Mouse (Mus musculus) G1E (cell line): ENCODE data around the gene Trim69. TPM values are rescaled to one million over a fixed set of nuclear protein-coding genes. Genes with fewer than 3 reads are reported as not detected.

Experiments
- ATAC-seq: 2 replicates; pipeline ENCODE4 v1.8.0; 2016; ENCODE audit warnings: mild to moderate bottlenecking; ENCODE audit not compliant: insufficient number of reproducible peaks, poor library complexity, low FRiP score, severe bottlenecking; ENCODE audit errors: extremely low read depth
- DNase-seq: peaks from one replicate; pipeline ENCODE4 v3.0.0; 2012; ENCODE audit warnings: low spot score
- H3K27me3 ChIP-seq: 2 replicates; pipeline ENCODE4 v1.6.1; 2012; ENCODE audit warnings: mild to moderate bottlenecking, low read length, inconsistent platforms; ENCODE audit not compliant: insufficient read depth
- H3K36me3 ChIP-seq: replicated peaks from 2 replicates; pipeline ENCODE3; 2012; ENCODE audit warnings: mild to moderate bottlenecking, inconsistent platforms
- H3K4me1 ChIP-seq: 2 replicates; pipeline ENCODE4 v1.6.1; 2012; ENCODE audit warnings: low read depth, low read length, inconsistent platforms, mixed read lengths; ENCODE audit not compliant: insufficient read depth
- H3K4me3 ChIP-seq: 2 replicates; pipeline ENCODE4 v1.5.1; 2012; ENCODE audit warnings: low read depth, mild to moderate bottlenecking, inconsistent platforms, low read length, moderate library complexity, mixed read lengths
- H3K9me3 ChIP-seq: replicated peaks from 2 replicates; pipeline ENCODE4 v1.6.1; 2012; ENCODE audit warnings: inconsistent platforms
- CTCF ChIP-seq: IDR thresholded peaks from 2 replicates; pipeline ENCODE4 v1.5.1; 2012; ENCODE audit warnings: low read depth, low read length, inconsistent platforms, mixed read lengths
- GATA1 ChIP-seq: IDR thresholded peaks from 2 replicates; pipeline ENCODE4 v1.6.1; 2012; ENCODE audit warnings: borderline replicate concordance, low read length, inconsistent platforms, mixed read lengths
- GATA2 ChIP-seq: IDR thresholded peaks from 2 replicates; pipeline ENCODE4 v1.6.1; 2012; ENCODE audit warnings: low read depth, low read length, inconsistent platforms, borderline replicate concordance
- POLR2AphosphoS5 ChIP-seq: IDR thresholded peaks from 2 replicates; pipeline ENCODE4 v1.6.1; 2012; ENCODE audit warnings: low read depth, low read length, inconsistent platforms; ENCODE audit not compliant: insufficient replicate concordance
- TAL1 ChIP-seq: conservative IDR thresholded peaks from 2 replicates; pipeline ENCODE4 v1.6.1; 2012; ENCODE audit warnings: low read depth, low read length, inconsistent platforms, mixed read lengths
- polyA plus RNA-seq: library from polyadenylated mRNA; stranded (reverse); fragments of >175 nt; gene quantifications from 2 replicates; pipeline ENCODE4 v1.2.3, GENCODE M21; 2012
- total RNA-seq, 2 experiments: library from RNA; stranded (forward) in 1 of 2; stranded (reverse) in 1 of 2; fragments of 200-1000 nt in 1 of 2; fragments of >200 nt in 1 of 2; fragmentation: Nextera tagmentation in 1 of 2; gene quantifications; 2 replicates each; pipeline ENCODE4 v1.2.3; 2014 to 2017

Trim69 gene
- total and polyA plus RNA-seq, 3 experiments, result not detected

DNA sequence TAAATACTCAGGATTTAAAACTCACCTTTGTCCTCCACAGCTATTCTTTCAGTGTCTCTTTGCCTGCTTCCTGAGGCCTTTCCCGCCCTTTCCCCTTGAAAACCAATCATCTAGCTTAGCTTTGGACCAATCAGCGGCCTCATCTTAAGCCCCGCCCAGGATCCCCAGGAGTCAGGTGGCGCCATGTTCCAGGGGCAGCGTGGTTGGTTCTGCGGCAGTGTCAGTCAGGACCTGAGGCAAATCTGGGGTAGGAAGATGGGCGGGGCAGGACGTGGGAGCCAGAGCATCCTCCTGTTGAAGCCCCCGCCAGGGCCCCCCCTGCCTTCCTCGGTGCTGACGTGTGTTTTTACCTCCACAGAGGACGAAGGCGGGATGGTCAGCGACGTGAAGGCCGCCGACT lies 25.6 kb downstream of the Trim69 start, which contains the start of the genes Patl2 and Terb2:
Gene Patl2, minus strand, starts transcription at position 84 of the 400 bp plus-strand sequence.
Gene Terb2, plus strand, starts transcription at position 167 of the 400 bp plus-strand sequence.
- Histone ChIP-seq H3K4me1 (peaks cover 2% of the 10 kb centered on the region; the same call in 1 of the 2 replicates), H3K36me3 (no peaks in the 10 kb centered on the region), H3K27me3 (peaks cover 2% of the 10 kb centered on the region; the same call in 1 of the 2 replicates), H3K4me3 (no peak within 1 kb of the TSS), H3K9me3 (no peaks in the 10 kb centered on the region)
- DNase-seq (no peak), ATAC-seq (no peak)
- TF ChIP-seq POLR2AphosphoS5, result no peak
- TF ChIP-seq CTCF, result no peak
- no peak for TF ChIP-seq TAL1
- no peak for TF ChIP-seq GATA1
- no peak for TF ChIP-seq GATA2

DNA sequence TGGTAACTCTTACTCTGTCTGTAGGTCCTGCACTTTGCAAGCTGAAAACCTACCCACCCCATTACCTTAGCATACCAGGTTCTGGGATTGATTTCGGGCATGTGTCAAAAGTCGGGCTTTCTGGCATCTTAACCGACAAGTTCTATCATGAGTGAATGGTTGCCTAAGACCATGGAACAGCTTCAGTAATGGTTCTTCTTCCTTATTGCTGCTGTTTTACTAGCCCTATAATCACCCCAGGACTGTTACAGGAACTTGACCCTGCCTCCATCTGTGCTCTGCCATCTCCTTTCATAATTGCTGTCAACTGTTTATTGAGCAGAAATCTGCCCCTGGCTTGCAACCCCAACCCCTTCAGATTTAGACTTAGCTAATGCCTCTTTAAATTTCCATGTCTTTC lies 26.3 kb downstream of the Trim69 start:
- DNase-seq, result no peak
- no peaks in the 10 kb centered on the region for H3K9me3 ChIP-seq
- no peaks in the 10 kb centered on the region for H3K36me3 ChIP-seq
- ATAC-seq, result no peak
- no peak overlapping the region for H3K4me3 ChIP-seq
- H3K4me1 ChIP-seq, result peaks cover 4% of the 10 kb centered on the region
- TF ChIP-seq GATA1 (no peak), POLR2AphosphoS5 (no peak), TAL1 (no peak), GATA2 (no peak), CTCF (no peak)
- peaks cover 2% of the 10 kb centered on the region; the same call in 1 of the 2 replicates for H3K27me3 ChIP-seq

DNA sequence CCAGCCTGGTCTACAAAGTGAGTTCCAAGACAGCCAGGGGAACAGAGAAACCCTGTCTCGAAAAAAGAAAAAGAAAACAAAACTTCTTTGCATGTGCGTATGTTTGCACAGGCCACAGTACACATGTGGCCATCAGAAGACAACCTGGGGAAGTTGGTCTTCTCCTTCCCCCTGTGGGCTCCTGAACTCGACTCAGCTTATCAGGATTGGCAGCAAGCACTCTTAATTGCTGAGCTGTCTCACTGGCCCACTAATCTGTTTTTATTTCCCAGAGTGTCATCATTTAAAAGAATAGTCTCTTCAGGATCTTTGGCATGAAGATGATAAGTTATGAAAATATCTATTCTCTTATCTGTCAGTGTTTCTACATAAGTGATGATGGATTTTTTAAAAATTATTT lies 31.3 kb downstream of the Trim69 start:
- DNase-seq (no peak), ATAC-seq (peak; percentile 72)
- Histone ChIP-seq H3K27me3 (no peaks in the 10 kb centered on the region), H3K9me3 (no peaks in the 10 kb centered on the region), H3K4me3 (no peak overlapping the region), H3K4me1 (peaks cover 15% of the 10 kb centered on the region), H3K36me3 (no peaks in the 10 kb centered on the region)
- TF ChIP-seq POLR2AphosphoS5, result no peak
- 0 out of 2 replicates have a peak, but pooled peaks have one; percentile 7 for TF ChIP-seq TAL1

DNA sequence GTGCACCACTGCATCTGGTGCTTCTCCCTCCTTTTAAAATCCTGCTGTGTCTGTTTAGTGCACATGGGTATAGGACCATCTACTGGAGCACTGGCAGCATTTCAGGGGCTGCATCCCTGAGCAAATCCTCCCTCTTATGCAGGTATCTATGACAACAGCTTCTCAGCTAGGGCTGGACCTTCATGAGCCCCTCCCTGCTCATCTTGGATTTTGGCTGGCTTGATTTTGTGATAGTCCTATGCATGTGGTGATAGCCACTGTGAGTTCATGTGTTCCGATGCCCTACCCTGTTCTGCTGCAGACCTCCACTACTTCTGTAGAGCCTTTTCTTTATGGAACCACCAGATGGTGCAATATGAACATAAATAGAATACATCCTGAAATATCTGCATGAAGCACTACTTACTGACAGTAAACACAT lies 34.0 kb downstream of the Trim69 start:
- TF ChIP-seq TAL1 (no peak), GATA1 (no peak), GATA2 (no peak), POLR2AphosphoS5 (no peak), CTCF (no peak)
- ATAC-seq (no peak), DNase-seq (no peak)
- Histone ChIP-seq H3K36me3 (no peaks in the 10 kb centered on the region), H3K27me3 (no peaks in the 10 kb centered on the region), H3K4me1 (peaks cover 25% of the 10 kb centered on the region), H3K9me3 (no peaks in the 10 kb centered on the region), H3K4me3 (no peak overlapping the region)

DNA sequence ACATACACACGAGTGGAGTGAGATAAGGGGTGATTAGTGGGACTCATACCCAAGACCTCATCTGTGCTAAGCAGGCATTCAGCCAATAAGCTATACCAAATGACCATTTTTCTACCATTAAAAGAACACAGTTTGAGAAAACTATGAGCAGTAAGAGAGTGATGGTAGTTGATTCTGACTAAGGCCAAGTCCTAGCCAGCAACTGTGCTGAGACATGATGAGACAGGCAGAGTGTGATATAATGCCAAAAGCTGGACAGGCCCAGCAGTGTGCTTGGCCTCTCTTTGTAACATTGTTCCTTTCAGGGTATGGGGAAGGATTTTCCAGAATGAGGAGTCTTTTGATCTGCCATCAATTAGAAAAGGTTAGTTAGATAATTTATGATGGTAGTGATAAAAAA lies 41.0 kb downstream of the Trim69 start:
- no peaks in the 10 kb centered on the region for H3K9me3 ChIP-seq
- H3K36me3 ChIP-seq, result no peaks in the 10 kb centered on the region
- peaks cover 11% of the 10 kb centered on the region for H3K4me1 ChIP-seq
- no peak overlapping the region for H3K4me3 ChIP-seq
- TF ChIP-seq GATA2, result no peak
- TF ChIP-seq TAL1, result no peak
- TF ChIP-seq POLR2AphosphoS5, result no peak
- TF ChIP-seq CTCF, result no peak
- TF ChIP-seq GATA1, result no peak
- no peaks in the 10 kb centered on the region for H3K27me3 ChIP-seq
- ATAC-seq (no peak), DNase-seq (no peak)

DNA sequence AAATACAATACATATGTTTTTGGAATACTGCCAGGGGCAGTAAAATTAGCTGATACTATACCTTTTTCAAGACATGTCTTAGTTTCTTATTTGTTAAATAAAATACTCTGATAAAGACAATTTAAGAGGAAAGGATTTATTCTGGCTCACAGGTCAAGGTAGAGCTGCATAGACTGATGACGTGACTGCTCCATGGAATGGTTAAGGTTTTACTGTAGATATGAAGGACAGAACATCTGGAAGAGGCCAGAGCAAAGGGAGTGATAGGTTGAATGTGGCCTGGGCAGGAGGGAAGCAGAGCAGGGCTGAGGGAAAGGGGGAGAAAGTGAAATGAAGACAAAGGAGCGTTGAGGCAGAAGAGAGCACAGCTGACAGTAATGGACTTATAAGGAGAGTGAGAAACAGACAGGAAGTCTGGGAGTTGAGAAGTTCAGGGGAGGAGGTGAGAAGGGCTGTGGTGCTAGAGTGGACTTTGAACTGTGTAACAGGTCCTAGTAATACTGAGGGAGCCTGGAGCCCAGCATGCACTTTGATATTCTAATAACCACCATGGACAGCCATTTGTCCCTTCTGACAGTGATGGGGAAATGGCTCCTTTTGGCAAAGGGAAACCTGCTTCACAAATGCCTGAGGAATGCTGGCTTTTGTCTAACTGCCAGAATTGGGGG lies 46.1 kb downstream of the Trim69 start:
- Histone ChIP-seq H3K9me3 (no peaks in the 10 kb centered on the region), H3K4me1 (peaks cover 6% of the 10 kb centered on the region; the same call in 1 of the 2 replicates), H3K27me3 (no peaks in the 10 kb centered on the region), H3K36me3 (no peaks in the 10 kb centered on the region), H3K4me3 (no peak overlapping the region)
- DNase-seq, result no peak
- no peak for ATAC-seq
- TF ChIP-seq GATA1 (no peak), TAL1 (no peak), CTCF (no peak), POLR2AphosphoS5 (no peak), GATA2 (no peak)
